Mouse (Mus musculus) CD4-positive, CD25-positive, alpha-beta regulatory T cell, adult 4 months (primary cell): ENCODE measurements around the gene Nsun7. TPM values are rescaled to one million over a fixed set of nuclear protein-coding genes. Genes with fewer than 3 reads are reported as not detected.

Source experiments
- ATAC-seq: one replicate; pipeline ENCODE4 v1.8.0; 2017
- polyA plus RNA-seq, 2 experiments: library from polyadenylated mRNA; unstranded; fragments of 100-300 nt; shearing (Covaris generic); gene quantifications; one replicate each; pipeline ENCODE4 v1.2.1; 2017

Gene Nsun7
- polyA plus RNA-seq, 2 experiments from 2014 or later, result 1.0 TPM

- no peak for ATAC-seq
Observed at GRCm38 (mm10) chr5:66337969-66338345, 78.3 kb downstream of the Nsun7 start.

GRCm38 (mm10) chr5:66338583-66338982 lies 78.9 kb downstream of the Nsun7 start:
- ATAC-seq, result no peak

DNA sequence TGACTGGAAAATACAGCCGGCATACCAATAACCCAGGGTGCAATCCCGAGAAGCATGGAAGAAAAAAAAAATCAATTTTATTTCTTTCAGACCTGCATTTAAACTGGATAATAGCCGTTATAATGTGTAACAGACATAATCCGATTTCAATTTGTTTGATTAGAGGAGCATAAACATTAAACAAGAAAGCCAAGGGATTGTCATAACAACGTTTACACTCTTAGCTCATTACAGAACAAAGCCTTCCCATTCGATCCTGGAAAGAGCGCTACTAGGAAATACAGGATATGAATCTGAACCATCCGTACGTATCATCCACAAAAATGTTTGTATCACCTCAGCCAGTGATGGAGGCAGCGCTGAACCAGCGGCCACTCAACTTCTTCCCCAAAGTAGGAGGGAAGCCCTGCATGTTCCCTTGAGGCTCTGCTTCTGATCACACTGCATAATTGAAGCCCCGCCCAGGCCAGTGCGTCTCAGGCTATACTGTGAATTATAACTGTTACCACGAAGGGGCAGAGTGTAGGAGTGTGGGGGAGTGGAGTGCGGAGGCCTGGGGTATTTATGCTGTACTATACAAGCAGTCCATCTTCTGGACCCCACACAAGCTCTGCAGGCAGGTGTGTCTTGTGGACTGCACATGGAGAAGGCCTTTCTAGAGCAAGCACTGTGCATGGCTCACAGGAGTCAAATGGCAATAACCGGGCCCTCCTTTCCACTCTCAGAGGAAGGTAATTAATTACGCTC lies 80.8 kb downstream of the Nsun7 start:
- no peak for ATAC-seq

DNA sequence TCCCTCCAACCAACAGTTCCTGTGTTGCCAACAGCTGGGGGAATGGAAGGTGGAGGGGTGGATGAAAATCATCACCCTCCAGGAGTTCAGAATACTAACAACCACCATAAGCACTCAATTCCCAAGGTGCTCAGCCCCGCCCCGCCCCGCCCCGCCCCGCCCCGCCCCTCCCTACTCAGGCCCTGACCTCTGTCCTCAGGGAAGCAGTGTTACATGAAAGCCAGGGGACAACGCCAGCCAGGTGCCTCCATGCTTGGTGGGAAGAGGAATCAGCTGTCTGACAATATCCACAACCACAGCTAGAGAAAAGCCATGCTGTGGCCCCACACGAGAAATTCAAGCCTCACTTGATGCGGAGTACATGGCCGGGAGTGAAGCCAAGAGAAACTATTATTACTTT lies 82.2 kb downstream of the Nsun7 start:
- no peak for ATAC-seq

DNA sequence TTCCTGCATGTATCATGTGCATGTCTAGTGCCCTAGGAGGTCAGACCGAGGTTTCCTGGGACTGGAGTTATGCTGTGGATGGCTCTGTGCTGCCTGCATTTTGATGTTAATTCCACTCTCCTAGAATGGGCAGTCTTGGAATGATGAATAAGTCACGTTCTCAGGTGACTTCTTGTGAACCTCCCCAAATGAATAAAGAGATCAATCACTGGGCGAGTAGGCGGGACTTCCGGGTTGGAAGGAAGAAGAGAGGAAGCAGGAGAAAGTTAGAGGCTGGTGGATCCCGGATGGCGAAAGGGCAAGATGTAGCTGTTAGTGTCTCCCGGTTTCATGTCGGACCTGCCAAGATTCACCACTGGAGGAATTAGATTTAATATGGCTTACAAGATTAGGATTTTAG lies 82.6 kb downstream of the Nsun7 start:
- no peak for ATAC-seq

DNA sequence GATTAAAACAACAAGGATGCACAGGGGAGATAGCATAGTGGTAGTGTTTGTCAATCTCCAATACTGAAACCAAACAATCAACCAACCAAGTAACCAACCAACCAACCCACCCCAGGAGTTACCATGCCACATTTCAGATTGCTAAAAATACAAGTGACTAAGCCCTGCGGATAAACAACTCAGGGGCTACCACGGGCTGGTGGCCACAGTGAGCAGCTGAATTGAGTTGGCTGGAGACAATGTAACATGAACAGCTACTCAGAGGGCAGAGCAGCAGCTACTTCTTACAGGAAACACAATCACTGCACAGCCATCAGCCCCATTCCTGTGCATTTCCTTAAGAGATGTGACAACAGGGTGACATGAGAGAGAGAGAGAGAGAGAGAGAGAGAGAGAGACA lies 84.5 kb downstream of the Nsun7 start:
- ATAC-seq, result no peak

DNA sequence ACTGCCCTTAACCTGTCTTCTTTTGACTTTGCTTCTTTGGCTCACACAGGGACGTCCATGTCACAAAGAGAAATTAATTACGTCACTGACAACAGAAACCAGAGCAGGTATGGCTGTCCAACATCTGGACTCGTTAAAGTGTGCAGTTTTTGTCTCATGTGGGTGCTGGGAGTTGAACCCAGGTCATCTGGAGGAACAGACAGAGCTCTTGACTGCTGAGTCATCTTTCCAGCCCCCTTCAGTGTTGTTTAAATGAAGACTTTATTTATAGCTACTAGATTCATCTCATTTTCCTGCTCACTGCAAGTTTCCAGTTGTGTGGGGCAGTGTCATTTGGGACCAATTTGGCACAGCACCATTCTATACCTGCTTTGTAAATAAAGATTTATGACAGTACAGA lies 85.4 kb downstream of the Nsun7 start:
- ATAC-seq, result no peak

DNA sequence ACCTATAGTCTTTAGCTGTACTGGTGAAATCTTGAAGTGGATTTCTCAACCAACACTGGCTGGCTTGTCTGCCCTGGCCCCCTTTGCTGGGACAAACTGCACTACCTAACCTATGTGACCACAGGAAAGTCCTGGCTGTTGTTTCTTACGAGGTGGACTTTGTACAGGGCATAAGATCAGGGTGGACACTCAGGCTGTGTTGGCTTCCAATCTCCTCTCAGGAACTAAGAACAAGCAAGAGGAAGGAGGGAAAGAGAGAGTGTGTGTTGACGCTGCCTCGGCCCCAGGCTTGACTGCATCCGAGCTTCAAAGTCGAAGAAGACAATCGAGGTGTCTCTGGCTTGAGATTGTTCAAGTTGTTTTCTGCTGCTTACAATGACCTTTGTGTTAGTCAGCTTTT lies 87.1 kb downstream of the Nsun7 start:
- no peak for ATAC-seq

Other genes with a start within 250 kb of the Nsun7 start
- under 1 TPM; 0.42 to 0.66 TPM for gene Rbm47, start 86.8 kb upstream of the Nsun7 start, polyA plus RNA-seq